Comparison of ENCODE assay signal across 25 mouse cellular contexts in the genomic region with DNA sequence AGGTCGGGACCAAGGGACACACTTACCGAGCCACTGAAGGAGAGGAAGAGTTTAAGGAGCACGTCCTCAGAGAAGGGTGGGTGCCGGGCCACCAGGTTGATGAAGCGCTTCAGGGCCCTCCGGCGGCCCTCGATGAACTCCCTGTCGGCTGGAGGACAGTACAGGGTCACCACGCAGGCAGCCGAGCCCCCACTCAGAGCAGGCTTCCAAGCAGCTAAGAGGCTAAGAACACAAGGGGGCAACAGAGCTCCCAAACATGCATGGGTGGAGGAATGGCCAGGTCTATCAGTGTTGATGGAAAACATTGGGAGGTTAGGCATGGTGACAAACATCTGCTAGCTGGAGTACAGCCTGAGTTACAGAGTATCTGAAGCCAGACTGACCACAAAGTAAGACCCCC. TPM values are rescaled to one million over a fixed set of nuclear protein-coding genes. Genes with fewer than 3 reads are reported as not detected.
A peak's percentile ranks its signal among the peaks of the same experiment; 100 is the strongest.
DNase-seq lines count a peak whose midpoint lies in the region; ATAC-seq and TF ChIP-seq lines count a peak whose summit lies in the region.
"Had no signal": no experiment of that assay in that cellular context is flagged by ENCODE, and none has a peak within 500 bp of the region (broad histone marks: within the 10 kb centered on the region; RNA-seq: fewer than 3 reads in every experiment).

No protein-coding gene starts in this region.

- no peak for DNase-seq in hindbrain, postnatal 0 days (ENCODE audit: low spot score)
- DNase-seq in layer of hippocampus, adult 2 months (ENCODE audit: low spot score in 2 of 2): no peak
- no peak for DNase-seq in layer of hippocampus, adult 11-12 months (ENCODE audit: low spot score)
- no peak for DNase-seq in midbrain, postnatal 0 days (ENCODE audit: low spot score)
- DNase-seq in cerebellum, adult 11-12 months: no peak
- DNase-seq: adrenal gland, postnatal 10 days; B cell, adult 2 months; cerebellum, adult 8-10 months; cerebellum, postnatal 36 days; forebrain, postnatal 0 days; gastrocnemius, postnatal 14 days; heart, adult 11 months; heart, postnatal 36 days; layer of hippocampus, adult 9-11 months; right cerebral cortex, adult 18-20 months; right cerebral cortex, postnatal 4 days; thymus, postnatal 4 days had no signal

- H3K9me3 ChIP-seq in hindbrain, postnatal 0 days (ENCODE audit: low read length): no peaks in the 10 kb centered on the region
- no peaks in the 10 kb centered on the region for H3K9me3 ChIP-seq in hindbrain, embryonic 13.5 days
- H3K9me3 ChIP-seq in midbrain, postnatal 0 days (ENCODE audit: low read length): no peaks in the 10 kb centered on the region
- H3K9me3 ChIP-seq in midbrain, embryonic 13.5 days: no peaks in the 10 kb centered on the region
- H3K9me3 ChIP-seq: embryonic facial prominence, embryonic 10.5 days; lung, embryonic 15.5 days had no signal

- no peaks in the 10 kb centered on the region for H3K27me3 ChIP-seq in hindbrain, postnatal 0 days (ENCODE audit: insufficient read depth, low read length)
- no peaks in the 10 kb centered on the region for H3K27me3 ChIP-seq in hindbrain, embryonic 13.5 days
- H3K27me3 ChIP-seq in midbrain, postnatal 0 days (ENCODE audit: insufficient read depth, low read length): no peaks in the 10 kb centered on the region
- H3K27me3 ChIP-seq in midbrain, embryonic 13.5 days: no peaks in the 10 kb centered on the region
- H3K27me3 ChIP-seq: lung, embryonic 15.5 days had no signal

- TF ChIP-seq CTCF in hindbrain, postnatal 0 days (IDR thresholded peaks at IDR 0.05; ENCODE audit: low read depth): peak; percentile 22
- TF ChIP-seq CTCF in layer of hippocampus, adult 2 months (conservative IDR thresholded peaks at IDR 0.05): peak; percentile 14; the same call in 1 of the 2 replicates
- TF ChIP-seq CTCF in midbrain, postnatal 0 days (IDR thresholded peaks at IDR 0.05): peak; percentile 39

- peaks cover 34% of the 10 kb centered on the region for H3K36me3 ChIP-seq in hindbrain, postnatal 0 days (ENCODE audit: insufficient read depth, low read length)
- H3K36me3 ChIP-seq in hindbrain, embryonic 13.5 days: peaks cover 77% of the 10 kb centered on the region
- H3K36me3 ChIP-seq in midbrain, postnatal 0 days (ENCODE audit: insufficient read depth, low read length): peaks cover 57% of the 10 kb centered on the region
- peaks cover 77% of the 10 kb centered on the region for H3K36me3 ChIP-seq in midbrain, embryonic 13.5 days

- no peak overlapping the region for H3K4me2 ChIP-seq in hindbrain, postnatal 0 days (ENCODE audit: low read depth, low read length)
- H3K4me2 ChIP-seq in hindbrain, embryonic 13.5 days: no peak overlapping the region
- H3K4me2 ChIP-seq in midbrain, postnatal 0 days (ENCODE audit: low read depth, low read length, poor library complexity, severe bottlenecking): no peak overlapping the region
- H3K4me2 ChIP-seq in midbrain, embryonic 13.5 days (replicated peaks): no peak overlapping the region
- H3K4me2 ChIP-seq: hindbrain, embryonic 14.5 days; lung, embryonic 15.5 days had no signal

- 82% methylated on average over 11 of the region's 11 CpGs for WGBS in hindbrain, postnatal 0 days
- WGBS in hindbrain, embryonic 13.5 days: 81% methylated on average over 11 of the region's 11 CpGs
- 88% methylated on average over 11 of the region's 11 CpGs for WGBS in midbrain, postnatal 0 days
- 89% methylated on average over 11 of the region's 11 CpGs for WGBS in midbrain, embryonic 13.5 days

- no peak for ATAC-seq in hindbrain, postnatal 0 days
- no peak for ATAC-seq in hindbrain, embryonic 13.5 days (ENCODE audit: low FRiP score)
- no peak for ATAC-seq in midbrain, postnatal 0 days (ENCODE audit: low FRiP score)
- ATAC-seq in midbrain, embryonic 13.5 days: no peak
- ATAC-seq: forebrain, postnatal 0 days; midbrain, embryonic 16.5 days had no signal

- H3K27ac ChIP-seq in hindbrain, postnatal 0 days: no peak overlapping the region
- no peak overlapping the region for H3K27ac ChIP-seq in hindbrain, embryonic 13.5 days
- H3K27ac ChIP-seq in layer of hippocampus, adult 2 months: no peak overlapping the region
- no peak overlapping the region for H3K27ac ChIP-seq in midbrain, postnatal 0 days (ENCODE audit: low read depth, low read length)
- H3K27ac ChIP-seq in midbrain, embryonic 13.5 days: no peak overlapping the region
- H3K27ac ChIP-seq: embryonic facial prominence, embryonic 10.5 days; hindbrain, embryonic 14.5 days; left cerebral cortex, adult 2 months; lung, embryonic 15.5 days; macrophage had no signal

- H3K9ac ChIP-seq in hindbrain, postnatal 0 days (replicated peaks; ENCODE audit: low read length): no peak overlapping the region
- no peak overlapping the region for H3K9ac ChIP-seq in hindbrain, embryonic 13.5 days
- H3K9ac ChIP-seq in midbrain, postnatal 0 days (replicated peaks; ENCODE audit: low read length, poor library complexity, severe bottlenecking): 0 out of 2 replicates have a peak overlapping the region, but pooled peaks have one; percentile 24
- no peak overlapping the region; the same call in 1 of the 2 replicates for H3K9ac ChIP-seq in midbrain, embryonic 13.5 days (replicated peaks)
- H3K9ac ChIP-seq: forebrain, postnatal 0 days; hindbrain, embryonic 14.5 days; lung, embryonic 15.5 days had no signal

- H3K4me3 ChIP-seq in hindbrain, postnatal 0 days (ENCODE audit: low read length): no peak overlapping the region
- no peak overlapping the region for H3K4me3 ChIP-seq in hindbrain, embryonic 13.5 days
- H3K4me3 ChIP-seq in layer of hippocampus, adult 2 months: no peak overlapping the region
- H3K4me3 ChIP-seq in midbrain, postnatal 0 days (ENCODE audit: low read depth, low read length): no peak overlapping the region
- H3K4me3 ChIP-seq in midbrain, embryonic 13.5 days (replicated peaks): no peak overlapping the region
- H3K4me3 ChIP-seq: embryonic facial prominence, embryonic 10.5 days; left cerebral cortex, adult 2 months; lung, embryonic 15.5 days had no signal

- no peaks in the 10 kb centered on the region for H3K4me1 ChIP-seq in hindbrain, postnatal 0 days (ENCODE audit: insufficient read depth, low read length)
- no peaks in the 10 kb centered on the region for H3K4me1 ChIP-seq in hindbrain, embryonic 13.5 days (replicated peaks)
- no peaks in the 10 kb centered on the region for H3K4me1 ChIP-seq in midbrain, postnatal 0 days (ENCODE audit: insufficient read depth, low read length)
- H3K4me1 ChIP-seq in midbrain, embryonic 13.5 days (replicated peaks): no peaks in the 10 kb centered on the region
- H3K4me1 ChIP-seq: embryonic facial prominence, embryonic 10.5 days; lung, embryonic 15.5 days had no signal

RNA-seq across cellular contexts. Expression of a gene that starts 24.2 kb away (rescaled TPM):
- 14.5 and 15.6 TPM in 2 replicates for total RNA-seq in hindbrain, postnatal 0 days (2014; rRNA removed)
- polyA plus RNA-seq in hindbrain, postnatal 0 days (2015; fragmentation: Nextera tagmentation; extraction: Ambion mirVana): 15.0 and 15.8 TPM in 2 replicates
- 20.2 and 21.5 TPM in 2 replicates for polyA plus RNA-seq in hindbrain, embryonic 13.5 days (2015; fragmentation: Nextera tagmentation; extraction: Ambion mirVana)
- total RNA-seq in layer of hippocampus, adult 2 months (2021): 10 to 100 TPM in 1 of 2 experiments, 1 to 10 TPM in 1; 9.1 to 10.0 TPM
- total RNA-seq in midbrain, postnatal 0 days (2014; rRNA removed): 9.9 and 15.1 TPM in 2 replicates
- polyA plus RNA-seq in midbrain, postnatal 0 days (2015; fragmentation: Nextera tagmentation; extraction: Ambion mirVana): 14.7 and 16.2 TPM in 2 replicates
- polyA plus RNA-seq in midbrain, embryonic 13.5 days (2015; fragmentation: Nextera tagmentation; extraction: Ambion mirVana): 18.6 and 23.5 TPM in 2 replicates

RNA-seq across cellular contexts. Expression of a gene that starts 33.1 kb away (rescaled TPM):
- 68.0 and 79.6 TPM in 2 replicates for total RNA-seq in hindbrain, postnatal 0 days (2014; rRNA removed)
- 36.2 TPM in 2 replicates for polyA plus RNA-seq in hindbrain, postnatal 0 days (2015; fragmentation: Nextera tagmentation; extraction: Ambion mirVana)
- 25.7 and 26.3 TPM in 2 replicates for polyA plus RNA-seq in hindbrain, embryonic 13.5 days (2015; fragmentation: Nextera tagmentation; extraction: Ambion mirVana)
- 10 to 100 TPM in 1 of 2 experiments, 1 to 10 TPM in 1; 9.8 to 12.1 TPM for total RNA-seq in layer of hippocampus, adult 2 months (2021)
- 78.4 and 86.8 TPM in 2 replicates for total RNA-seq in midbrain, postnatal 0 days (2014; rRNA removed)
- 46.9 and 48.9 TPM in 2 replicates for polyA plus RNA-seq in midbrain, postnatal 0 days (2015; fragmentation: Nextera tagmentation; extraction: Ambion mirVana)
- polyA plus RNA-seq in midbrain, embryonic 13.5 days (2015; fragmentation: Nextera tagmentation; extraction: Ambion mirVana): 25.2 and 26.4 TPM in 2 replicates

RNA-seq across cellular contexts. Expression of a gene that starts 34.5 kb away (rescaled TPM):
- total RNA-seq in hindbrain, postnatal 0 days (2014; rRNA removed): 7.5 and 8.7 TPM in 2 replicates
- 19.7 and 21.4 TPM in 2 replicates for polyA plus RNA-seq in hindbrain, postnatal 0 days (2015; fragmentation: Nextera tagmentation; extraction: Ambion mirVana)
- polyA plus RNA-seq in hindbrain, embryonic 13.5 days (2015; fragmentation: Nextera tagmentation; extraction: Ambion mirVana): 26.8 and 28.6 TPM in 2 replicates
- total RNA-seq in layer of hippocampus, adult 2 months (2021): 1 to 10 TPM; 3.7 to 3.8 TPM
- 7.6 and 10.5 TPM in 2 replicates for total RNA-seq in midbrain, postnatal 0 days (2014; rRNA removed)
- 16.6 and 17.9 TPM in 2 replicates for polyA plus RNA-seq in midbrain, postnatal 0 days (2015; fragmentation: Nextera tagmentation; extraction: Ambion mirVana)
- 28.6 and 31.9 TPM in 2 replicates for polyA plus RNA-seq in midbrain, embryonic 13.5 days (2015; fragmentation: Nextera tagmentation; extraction: Ambion mirVana)

RNA-seq across cellular contexts. Expression of a gene that starts 34.6 kb away (rescaled TPM):
- total RNA-seq in hindbrain, postnatal 0 days (2014; rRNA removed): 18.6 and 29.1 TPM in 2 replicates
- 27.2 and 30.9 TPM in 2 replicates for polyA plus RNA-seq in hindbrain, postnatal 0 days (2015; fragmentation: Nextera tagmentation; extraction: Ambion mirVana)
- polyA plus RNA-seq in hindbrain, embryonic 13.5 days (2015; fragmentation: Nextera tagmentation; extraction: Ambion mirVana): 33.2 and 34.1 TPM in 2 replicates
- 10 to 100 TPM; 14.3 to 18.1 TPM for total RNA-seq in layer of hippocampus, adult 2 months (2021)
- 25.9 and 28.5 TPM in 2 replicates for total RNA-seq in midbrain, postnatal 0 days (2014; rRNA removed)
- 33.5 and 34.0 TPM in 2 replicates for polyA plus RNA-seq in midbrain, postnatal 0 days (2015; fragmentation: Nextera tagmentation; extraction: Ambion mirVana)
- polyA plus RNA-seq in midbrain, embryonic 13.5 days (2015; fragmentation: Nextera tagmentation; extraction: Ambion mirVana): 39.7 and 40.7 TPM in 2 replicates
